Mouse (Mus musculus): ENCODE data around the gene Myh9. TPM values are rescaled to one million over a fixed set of nuclear protein-coding genes. Genes with fewer than 3 reads are reported as not detected.
A peak's percentile ranks its signal among the peaks of the same experiment; 100 is the strongest.

The Myh9 gene
- polyA plus RNA-seq, 1 experiment from 2014 or later: 32.0 TPM

DNA sequence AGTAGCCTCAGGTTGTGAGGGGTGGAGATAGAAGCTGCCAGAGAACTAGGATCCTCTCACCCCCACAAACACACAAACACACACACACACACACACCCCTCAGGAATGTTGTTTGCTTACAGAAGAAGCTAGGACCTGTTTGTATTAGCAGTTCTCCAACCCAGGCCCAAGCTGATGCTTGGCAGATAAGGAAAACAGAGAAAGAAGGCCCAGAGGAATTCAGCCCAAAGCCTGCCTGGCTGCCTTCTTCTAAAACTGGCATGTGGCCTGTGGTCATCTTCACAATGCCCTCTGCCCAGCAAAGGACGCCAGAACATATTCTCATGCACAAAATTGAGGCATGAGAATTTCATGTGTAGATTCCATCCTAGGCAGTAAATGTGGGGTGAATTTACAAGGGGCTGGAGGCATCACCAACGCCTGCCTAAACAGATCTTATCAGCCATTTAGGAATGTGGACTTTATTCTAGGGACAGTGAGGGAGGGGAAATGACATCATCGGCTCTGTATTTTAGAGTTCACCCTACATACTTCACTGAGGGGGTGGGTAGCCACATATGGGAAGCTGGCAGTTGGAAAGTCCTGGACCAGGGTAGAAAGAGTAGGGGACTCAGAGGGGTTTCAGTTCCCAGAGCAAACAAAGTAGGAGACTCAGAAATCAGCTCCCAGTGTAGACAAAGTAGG lies 21.4 kb downstream of the Myh9 start:
- H3K27ac ChIP-seq: no peak overlapping the region
- H3K4me2 ChIP-seq (replicated peaks): no peak overlapping the region
- H3K27me3 ChIP-seq: no peaks in the 10 kb centered on the region
- no peak overlapping the region for H3K9ac ChIP-seq
- 54% methylated on average over 3 of the region's 3 CpGs for WGBS
- H3K4me1 ChIP-seq: peaks cover 34% of the 10 kb centered on the region
- H3K9me3 ChIP-seq (replicated peaks): no peaks in the 10 kb centered on the region
- no peak overlapping the region for H3K4me3 ChIP-seq
- H3K36me3 ChIP-seq: no peaks in the 10 kb centered on the region
- ATAC-seq (ENCODE audit: low FRiP score): no peak

DNA sequence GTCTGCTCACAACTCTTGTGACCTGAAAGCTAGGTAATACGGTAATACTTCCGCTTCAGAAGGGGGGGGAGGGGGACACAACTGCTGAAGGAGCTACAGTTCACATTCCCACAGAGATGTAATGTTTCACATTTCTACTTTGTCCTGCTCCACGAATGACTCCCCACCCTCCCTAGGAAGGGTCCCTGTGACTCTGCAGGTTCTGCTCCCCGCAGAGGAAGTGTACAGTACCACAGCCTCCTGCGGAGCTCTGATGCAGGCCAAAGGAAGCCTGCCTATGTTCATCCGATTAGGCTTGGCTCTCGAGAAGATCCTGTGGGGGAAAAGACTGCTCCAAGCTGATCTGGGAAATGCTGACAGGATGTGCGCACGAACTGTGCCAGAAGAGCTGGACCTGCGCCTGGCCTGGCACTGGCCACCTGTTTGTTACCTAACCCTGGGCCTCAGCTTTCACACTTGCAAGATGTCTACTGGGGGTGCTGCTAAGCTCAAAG lies 22.0 kb downstream of the Myh9 start:
- Histone ChIP-seq H3K36me3 (no peaks in the 10 kb centered on the region), H3K4me2 (replicated peaks) (no peak overlapping the region), H3K9ac (no peak overlapping the region), H3K9me3 (replicated peaks) (no peaks in the 10 kb centered on the region), H3K27ac (no peak overlapping the region), H3K4me3 (no peak overlapping the region), H3K27me3 (no peaks in the 10 kb centered on the region), H3K4me1 (peaks cover 34% of the 10 kb centered on the region)
- ATAC-seq (ENCODE audit: low FRiP score): no peak
- WGBS: 74% methylated on average over 10 of the region's 10 CpGs

DNA sequence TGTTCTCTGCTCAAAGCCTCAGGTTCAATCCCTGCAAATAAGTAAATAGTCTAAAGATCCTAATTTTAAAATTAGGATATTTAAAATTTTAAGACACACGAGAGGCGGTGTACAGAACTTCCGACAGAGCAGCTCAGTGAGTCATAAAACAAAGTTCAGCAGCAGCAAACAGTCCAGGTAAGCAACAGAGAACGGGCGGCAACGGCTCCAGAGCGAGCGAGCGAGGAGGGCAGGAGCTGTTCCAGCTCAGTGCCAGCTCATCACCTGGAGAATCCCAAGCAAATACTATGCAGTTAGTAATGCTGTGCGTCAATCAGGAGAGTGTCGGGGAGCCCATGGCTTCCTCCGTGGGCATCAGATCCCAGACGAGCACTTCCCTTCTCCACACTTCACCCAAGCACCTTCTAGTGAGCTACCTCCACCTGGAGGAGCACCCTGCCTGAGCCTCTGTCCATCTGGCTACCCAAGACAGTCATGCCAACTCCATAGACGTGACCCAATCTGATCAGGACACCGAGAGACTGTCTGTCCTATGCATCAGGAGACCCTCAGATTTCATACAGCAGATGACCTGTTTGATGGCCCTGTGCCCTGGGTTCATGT lies 23.3 kb downstream of the Myh9 start:
- Histone ChIP-seq H3K27me3 (no peaks in the 10 kb centered on the region), H3K9me3 (replicated peaks) (no peaks in the 10 kb centered on the region), H3K4me3 (no peak overlapping the region), H3K4me1 (peaks cover 32% of the 10 kb centered on the region), H3K9ac (no peak overlapping the region), H3K4me2 (replicated peaks) (no peak overlapping the region), H3K27ac (no peak overlapping the region), H3K36me3 (no peaks in the 10 kb centered on the region)
- 86% methylated on average over 15 of the region's 15 CpGs for WGBS
- no peak for ATAC-seq (ENCODE audit: low FRiP score)

DNA sequence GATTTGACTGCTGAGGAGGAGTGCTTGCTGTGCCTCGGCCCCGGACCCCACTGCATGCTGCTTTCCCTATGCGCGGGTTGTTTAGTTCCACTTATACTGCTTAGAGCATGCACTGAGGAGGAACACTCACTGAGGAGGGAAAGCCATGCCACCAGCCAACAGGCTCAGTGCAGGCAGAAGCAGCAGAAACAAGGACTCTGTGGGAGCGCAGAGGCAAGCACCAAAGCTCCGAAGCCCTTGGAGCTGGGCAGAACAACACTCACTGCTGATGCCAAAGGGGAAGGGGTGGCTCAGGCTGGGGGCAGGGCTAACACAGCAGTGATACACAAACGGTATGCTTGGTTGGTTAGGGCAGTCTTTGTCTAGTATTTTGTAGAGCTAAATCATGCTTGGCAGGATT lies 24.6 kb downstream of the Myh9 start:
- H3K27me3 ChIP-seq: no peaks in the 10 kb centered on the region
- H3K4me1 ChIP-seq: peaks cover 26% of the 10 kb centered on the region
- H3K9me3 ChIP-seq (replicated peaks): no peaks in the 10 kb centered on the region
- ATAC-seq (ENCODE audit: low FRiP score): no peak
- H3K27ac ChIP-seq: no peak overlapping the region
- 61% methylated on average over 7 of the region's 7 CpGs for WGBS
- no peak overlapping the region for H3K4me2 ChIP-seq (replicated peaks)
- H3K9ac ChIP-seq: no peak overlapping the region
- H3K4me3 ChIP-seq: no peak overlapping the region
- H3K36me3 ChIP-seq: 0 out of 2 replicates have a peak, but pooled peaks cover 6% of the 10 kb centered on the region

DNA sequence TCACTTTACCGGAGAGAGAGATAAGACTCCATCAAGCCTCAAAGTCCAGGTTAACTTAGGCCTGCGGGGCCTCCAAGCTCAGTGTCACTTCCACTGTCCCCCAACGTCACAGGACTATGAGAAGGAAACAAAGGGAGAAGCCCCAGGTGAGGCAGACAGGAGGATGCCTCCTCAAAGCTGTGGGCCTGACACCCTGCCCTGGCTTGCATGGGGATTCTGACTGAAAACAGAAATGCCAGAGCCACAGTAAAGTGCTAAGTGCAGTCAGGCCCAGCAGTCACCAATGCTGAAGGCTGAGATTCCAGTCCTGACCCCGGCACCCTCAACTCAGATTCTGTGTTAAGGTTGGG lies 25.4 kb downstream of the Myh9 start:
- Histone ChIP-seq H3K4me1 (peaks cover 23% of the 10 kb centered on the region), H3K27ac (no peak overlapping the region), H3K4me2 (replicated peaks) (no peak overlapping the region), H3K9ac (no peak overlapping the region), H3K27me3 (no peaks in the 10 kb centered on the region), H3K4me3 (no peak overlapping the region), H3K9me3 (replicated peaks) (no peaks in the 10 kb centered on the region), H3K36me3 (0 out of 2 replicates have a peak, but pooled peaks cover 7% of the 10 kb centered on the region)
- WGBS: 74% methylated on average over 4 of the region's 4 CpGs
- no peak for ATAC-seq (ENCODE audit: low FRiP score)

DNA sequence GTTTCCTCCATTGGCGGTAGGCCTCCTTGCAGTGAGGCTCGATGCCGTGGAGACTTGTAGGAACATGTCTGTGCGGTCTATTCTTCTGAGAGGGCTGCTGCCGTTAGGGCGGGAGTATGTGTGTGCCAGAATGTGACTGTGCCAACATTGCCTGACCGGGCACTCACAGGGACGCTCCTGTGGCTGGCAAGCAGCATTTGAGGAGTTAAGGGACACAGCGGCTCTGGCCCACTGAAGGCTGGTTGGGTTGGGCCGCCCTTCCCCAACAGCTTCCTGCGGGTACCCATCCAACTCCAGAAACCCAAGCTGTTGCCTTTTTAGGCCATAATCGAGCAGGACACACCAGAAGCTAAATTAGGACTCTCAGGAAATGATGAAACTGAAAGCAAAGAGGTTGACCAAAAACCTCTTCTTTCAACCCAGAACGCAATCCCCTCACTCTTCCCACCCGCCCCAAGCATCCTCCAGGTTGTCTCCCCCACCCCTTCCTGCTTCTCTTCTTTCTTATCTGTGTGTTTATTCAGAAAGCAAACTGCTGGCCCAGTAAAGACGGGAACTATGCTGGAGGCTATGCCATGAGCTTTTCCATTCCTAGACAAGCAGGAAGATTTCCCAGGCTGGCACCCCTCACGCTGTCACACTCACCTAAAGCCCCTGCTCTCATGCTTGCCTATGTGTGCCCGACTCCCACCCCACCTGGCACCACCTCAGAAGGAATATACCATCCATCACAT lies 25.9 kb downstream of the Myh9 start:
- Histone ChIP-seq H3K4me3 (no peak overlapping the region), H3K9ac (no peak overlapping the region), H3K4me2 (replicated peaks) (no peak overlapping the region), H3K27me3 (no peaks in the 10 kb centered on the region), H3K27ac (no peak overlapping the region), H3K9me3 (replicated peaks) (no peaks in the 10 kb centered on the region), H3K36me3 (0 out of 2 replicates have a peak, but pooled peaks cover 7% of the 10 kb centered on the region), H3K4me1 (peaks cover 24% of the 10 kb centered on the region)
- WGBS: 83% methylated on average over 17 of the region's 17 CpGs
- no peak for ATAC-seq (ENCODE audit: low FRiP score)

DNA sequence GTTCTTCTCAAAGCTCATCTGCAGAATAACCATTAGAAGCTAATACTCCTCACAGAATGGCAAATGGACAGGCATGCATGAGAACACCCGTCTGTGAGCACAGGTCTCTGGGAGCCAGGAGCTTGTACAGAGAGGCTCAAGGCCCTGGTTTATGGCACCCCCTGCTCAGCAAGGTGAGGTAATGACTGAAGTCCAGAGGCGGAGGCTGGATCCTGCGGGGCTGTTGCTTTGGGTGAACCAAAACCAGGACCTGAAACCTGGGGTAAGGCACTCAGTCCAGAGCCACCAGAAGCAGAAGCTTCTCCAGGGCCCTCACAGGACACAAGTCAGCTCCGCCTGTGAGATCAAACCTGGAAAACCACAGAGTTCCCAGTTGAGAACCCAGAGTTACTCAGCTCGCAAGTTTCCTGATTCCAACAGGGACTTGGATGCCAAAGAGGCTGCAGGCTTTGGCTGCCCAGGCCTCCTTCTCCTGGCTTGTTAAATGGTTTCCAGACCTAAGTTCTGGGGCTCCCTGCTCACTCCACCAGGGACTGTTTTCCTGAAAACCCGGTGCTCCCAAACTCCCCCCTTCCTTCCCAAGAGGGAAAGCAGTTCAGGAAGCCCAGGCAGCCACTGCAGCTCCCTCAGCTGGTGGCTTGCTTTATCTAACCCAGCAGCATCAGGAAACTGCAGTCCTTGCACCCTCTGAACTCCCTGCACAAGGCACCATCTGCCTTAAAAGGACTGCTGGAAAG lies 28.2 kb downstream of the Myh9 start:
- Histone ChIP-seq H3K27ac (0 out of 2 replicates have a peak overlapping the region, but pooled peaks have one; percentile 19), H3K9me3 (replicated peaks) (no peaks in the 10 kb centered on the region), H3K4me2 (replicated peaks) (no peak overlapping the region), H3K4me3 (no peak overlapping the region), H3K4me1 (peaks cover 26% of the 10 kb centered on the region), H3K36me3 (0 out of 2 replicates have a peak, but pooled peaks cover 7% of the 10 kb centered on the region), H3K9ac (no peak overlapping the region), H3K27me3 (no peaks in the 10 kb centered on the region)
- WGBS: 75% methylated on average over 6 of the region's 6 CpGs
- no peak for ATAC-seq (ENCODE audit: low FRiP score)

DNA sequence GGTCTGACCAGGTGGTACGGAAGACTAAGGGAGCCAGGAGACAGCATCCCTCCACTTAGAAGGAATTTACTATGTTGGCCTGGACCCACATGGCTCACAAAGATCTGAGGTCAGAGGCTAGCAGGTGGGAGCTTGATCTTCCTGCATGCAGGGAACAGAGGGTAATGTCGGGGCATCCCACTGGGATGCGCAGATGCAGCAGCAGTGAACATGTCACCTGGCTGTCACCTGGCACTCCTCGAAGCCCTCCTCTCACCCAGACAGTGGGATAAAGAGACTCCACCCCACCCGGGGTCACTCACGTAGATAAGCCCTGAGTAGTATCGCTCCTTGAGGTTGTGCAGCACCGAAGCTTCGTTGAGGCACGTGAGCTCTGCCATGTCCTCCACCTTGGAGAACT lies 29.4 kb downstream of the Myh9 start:
- no peak for ATAC-seq (ENCODE audit: low FRiP score)
- H3K4me1 ChIP-seq: peaks cover 21% of the 10 kb centered on the region
- peaks cover 14% of the 10 kb centered on the region for H3K36me3 ChIP-seq
- no peaks in the 10 kb centered on the region for H3K27me3 ChIP-seq
- H3K27ac ChIP-seq: no peak overlapping the region
- H3K9me3 ChIP-seq (replicated peaks): no peaks in the 10 kb centered on the region
- no peak overlapping the region for H3K9ac ChIP-seq
- H3K4me3 ChIP-seq: no peak overlapping the region
- 94% methylated on average over 10 of the region's 10 CpGs for WGBS
- no peak overlapping the region for H3K4me2 ChIP-seq (replicated peaks)

DNA sequence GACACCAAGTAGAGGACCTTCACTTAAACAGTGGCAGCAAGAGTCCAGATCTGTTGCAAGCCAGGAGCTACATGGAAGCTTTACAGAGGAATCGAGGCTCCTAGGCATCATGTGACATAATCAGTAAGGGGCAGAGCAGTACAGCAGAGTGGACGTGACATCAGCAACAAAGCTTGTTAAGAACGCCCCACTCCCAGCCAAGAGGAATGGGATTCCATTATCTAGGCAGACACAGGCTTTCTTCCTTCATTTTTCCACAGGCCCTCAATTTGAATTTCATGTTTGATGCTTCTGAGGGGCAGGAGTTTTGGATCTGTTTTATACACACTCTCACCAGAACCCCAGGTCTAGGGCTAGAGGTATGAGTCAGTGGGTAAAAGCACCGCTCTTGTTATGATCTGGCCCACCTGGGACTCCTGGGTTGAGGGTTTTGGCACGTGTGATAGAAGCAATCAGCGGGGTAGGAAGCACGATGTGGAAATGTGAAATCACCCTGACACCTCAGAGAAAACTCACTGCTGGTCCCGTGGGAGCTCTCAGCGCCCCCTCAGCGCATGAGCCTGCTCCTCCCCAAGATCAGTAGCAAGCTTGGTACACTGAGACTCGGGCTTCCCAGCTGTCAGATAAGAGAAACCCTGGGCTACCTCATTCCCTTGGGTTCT lies 30.7 kb downstream of the Myh9 start:
- Histone ChIP-seq H3K27ac (peak overlapping the region; percentile 45), H3K9me3 (replicated peaks) (no peaks in the 10 kb centered on the region), H3K4me3 (no peak overlapping the region), H3K4me2 (replicated peaks) (no peak overlapping the region), H3K4me1 (peaks cover 17% of the 10 kb centered on the region), H3K27me3 (no peaks in the 10 kb centered on the region), H3K36me3 (peaks cover 17% of the 10 kb centered on the region), H3K9ac (no peak overlapping the region)
- peak; percentile 38; the same call in 1 of the 2 replicates for ATAC-seq (ENCODE audit: low FRiP score)
- WGBS: 71% methylated on average over 11 of the region's 11 CpGs

DNA sequence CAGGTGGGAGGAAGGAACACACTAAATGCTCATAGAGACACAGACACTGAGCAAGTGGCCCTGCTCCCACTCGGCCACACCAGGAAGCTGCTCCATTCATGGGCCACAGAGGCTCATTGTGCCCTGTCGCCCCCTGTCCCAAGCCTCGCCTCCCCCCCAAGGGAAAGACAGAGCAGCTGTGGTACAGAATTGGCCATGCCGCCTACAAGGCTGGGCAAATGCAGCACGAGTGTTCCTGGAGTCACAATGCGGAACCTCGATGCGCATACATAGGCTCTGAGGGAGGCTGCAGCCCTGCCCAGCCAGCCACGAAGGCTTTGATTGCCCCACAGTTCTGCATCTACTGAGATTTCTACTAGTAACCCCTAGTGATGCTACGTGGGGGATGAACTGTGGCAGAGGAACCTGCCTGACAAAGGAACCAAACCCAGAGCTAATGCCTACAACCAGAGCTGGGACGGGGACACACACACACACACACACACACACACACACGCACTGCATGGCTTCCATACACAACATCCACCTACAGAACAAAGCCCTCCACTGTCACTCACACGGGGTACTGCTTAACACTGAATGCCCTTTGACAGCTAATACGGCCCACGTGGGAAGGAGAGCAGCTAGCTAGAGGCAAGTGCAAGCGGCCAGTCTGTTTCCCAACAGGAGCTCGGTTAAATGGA lies 31.4 kb downstream of the Myh9 start:
- Histone ChIP-seq H3K9ac (0 out of 2 replicates have a peak overlapping the region, but pooled peaks have one; percentile 9), H3K4me1 (peaks cover 17% of the 10 kb centered on the region), H3K27ac (peak overlapping the region; percentile 45), H3K4me3 (no peak overlapping the region), H3K4me2 (replicated peaks) (0 out of 2 replicates have a peak overlapping the region, but pooled peaks have one; percentile 6), H3K27me3 (no peaks in the 10 kb centered on the region), H3K36me3 (peaks cover 17% of the 10 kb centered on the region), H3K9me3 (replicated peaks) (no peaks in the 10 kb centered on the region)
- WGBS: 51% methylated on average over 17 of the region's 17 CpGs
- peak; percentile 56 for ATAC-seq (ENCODE audit: low FRiP score)

DNA sequence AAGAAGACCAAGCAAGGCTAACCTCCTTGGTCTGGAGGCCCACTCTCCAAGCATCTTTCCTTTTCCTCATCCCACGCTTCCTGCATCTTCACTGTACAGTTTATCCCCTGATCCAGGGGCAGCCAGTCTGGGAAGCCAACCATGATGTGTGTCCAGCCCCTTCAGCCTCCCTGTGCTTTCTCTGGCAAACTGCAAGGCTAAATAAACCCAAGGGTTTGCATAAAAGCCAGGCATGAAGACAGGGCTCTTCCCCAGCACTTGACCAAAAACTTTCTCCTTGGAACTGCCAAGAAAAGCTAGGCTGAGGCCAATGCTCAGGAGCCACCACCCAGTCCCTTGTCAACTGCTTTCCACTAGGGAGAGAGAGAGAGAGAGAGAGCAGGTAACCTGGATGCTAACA lies 32.5 kb downstream of the Myh9 start:
- WGBS: 93% methylated on average over 1 of the region's 1 CpGs
- Histone ChIP-seq H3K4me2 (replicated peaks) (no peak overlapping the region), H3K27ac (no peak overlapping the region), H3K9me3 (replicated peaks) (no peaks in the 10 kb centered on the region), H3K36me3 (peaks cover 20% of the 10 kb centered on the region), H3K27me3 (no peaks in the 10 kb centered on the region), H3K4me3 (no peak overlapping the region), H3K4me1 (peaks cover 17% of the 10 kb centered on the region), H3K9ac (no peak overlapping the region)
- no peak for ATAC-seq (ENCODE audit: low FRiP score)
